Mouse (Mus musculus) liver, embryonic 14.5 days (tissue): ENCODE results near the gene Fmnl2. TPM values are rescaled to one million over a fixed set of nuclear protein-coding genes. Genes with fewer than 3 reads are reported as not detected.

Experiments
- ATAC-seq: fragments of 200-750 bp; cut with Nextera tagmentation; 2 replicates; pipeline ENCODE4 v1.8.0; 2017; ENCODE audit warnings: moderate number of reproducible peaks, mild to moderate bottlenecking, moderate library complexity; ENCODE audit not compliant: insufficient read depth
- DNase-seq, 3 experiments: peaks; one replicate each; pipeline ENCODE4 v3.0.0-alpha.2; 2012 to 2013; ENCODE audit warnings: low read depth in 3 of 3, low spot score in 3 of 3
- H3K27ac ChIP-seq: fragments of 300-500 bp; sonication (generic); 2 replicates; pipeline ENCODE4 v1.5.1; 2014; ENCODE audit warnings: moderate library complexity, mild to moderate bottlenecking, control low read depth, inconsistent platforms
- H3K27me3 ChIP-seq: fragments of 300-500 bp; sonication (generic); 2 replicates; pipeline ENCODE4 v1.6.1; 2014; ENCODE audit warnings: mild to moderate bottlenecking, low read length, moderate library complexity; ENCODE audit not compliant: control insufficient read depth, insufficient read depth
- H3K36me3 ChIP-seq: fragments of 300-500 bp; sonication (generic); replicated peaks from 2 replicates; pipeline ENCODE4 v1.6.1; 2014; ENCODE audit warnings: low read depth; ENCODE audit not compliant: control insufficient read depth, insufficient read depth
- H3K4me1 ChIP-seq, 2 experiments: fragments of 200-500 bp in 1 of 2; fragments of 300-500 bp in 1 of 2; sonication (generic) in 1 of 2; replicated peaks; 2 replicates each; pipeline ENCODE4 v1.6.1; 2012 to 2014; ENCODE audit warnings: antibody characterized with exemption in 1 of 2, inconsistent platforms in 1 of 2, low read length in 1 of 2; ENCODE audit not compliant: control insufficient read depth in 2 of 2, insufficient read depth in 2 of 2
- H3K4me2 ChIP-seq: fragments of 300-500 bp; sonication (generic); 2 replicates; pipeline ENCODE4 v1.6.1; 2014; ENCODE audit warnings: low read depth, mild to moderate bottlenecking, control low read depth, moderate library complexity
- H3K4me3 ChIP-seq, 2 experiments: fragments of 200-500 bp in 1 of 2; fragments of 300-500 bp in 1 of 2; sonication (generic) in 1 of 2; 2 replicates each; pipeline ENCODE4 v1.5.1; 2012 to 2014; ENCODE audit warnings: low read depth in 2 of 2, low read length in 2 of 2, mild to moderate bottlenecking in 2 of 2, control low read depth in 1 of 2, inconsistent platforms in 1 of 2, moderate library complexity in 1 of 2; ENCODE audit not compliant: insufficient read depth in 1 of 2
- H3K9ac ChIP-seq: fragments of 300-500 bp; sonication (generic); replicated peaks from 2 replicates; pipeline ENCODE4 v1.6.1; 2014; ENCODE audit warnings: mild to moderate bottlenecking, control low read depth, moderate library complexity
- H3K9me3 ChIP-seq: fragments of 300-500 bp; sonication (generic); 2 replicates; pipeline ENCODE4 v1.6.1; 2016; ENCODE audit warnings: low read length, mixed read lengths; ENCODE audit not compliant: control insufficient read depth
- CTCF ChIP-seq: IDR thresholded peaks from 2 replicates; pipeline ENCODE4 v1.5.1; 2016; ENCODE audit warnings: antibody characterized with exemption, low read depth, control low read depth
- EP300 ChIP-seq: IDR thresholded peaks from 2 replicates; pipeline ENCODE4 v1.6.1; 2016; ENCODE audit warnings: antibody characterized with exemption, low read depth
- WGBS: fragments of 180-500 bp; shearing (Covaris S2); extraction: QIAGEN DNeasy Blood & Tissue Kit; methylation state at CpG from one replicate; pipeline ENCODE4 v1.1.7; 2014; ENCODE audit not compliant: insufficient replicate concordance; 5-methylcytosine and 5-hydroxymethylcytosine counted together
- polyA plus RNA-seq, 2 experiments: library from polyadenylated mRNA; depleted of rRNA in 1 of 2; stranded (reverse) in 1 of 2; unstranded in 1 of 2; fragments of >200 nt; fragmentation: Nextera tagmentation in 1 of 2; extraction: Ambion mirVana in 1 of 2; gene quantifications; 2 replicates each; pipeline versions ENCODE4 v1.2.1 to v1.2.3; 2012 to 2014

Fmnl2 gene
- polyA plus RNA-seq, 2 experiments: 0.39 to 0.79 TPM

DNA sequence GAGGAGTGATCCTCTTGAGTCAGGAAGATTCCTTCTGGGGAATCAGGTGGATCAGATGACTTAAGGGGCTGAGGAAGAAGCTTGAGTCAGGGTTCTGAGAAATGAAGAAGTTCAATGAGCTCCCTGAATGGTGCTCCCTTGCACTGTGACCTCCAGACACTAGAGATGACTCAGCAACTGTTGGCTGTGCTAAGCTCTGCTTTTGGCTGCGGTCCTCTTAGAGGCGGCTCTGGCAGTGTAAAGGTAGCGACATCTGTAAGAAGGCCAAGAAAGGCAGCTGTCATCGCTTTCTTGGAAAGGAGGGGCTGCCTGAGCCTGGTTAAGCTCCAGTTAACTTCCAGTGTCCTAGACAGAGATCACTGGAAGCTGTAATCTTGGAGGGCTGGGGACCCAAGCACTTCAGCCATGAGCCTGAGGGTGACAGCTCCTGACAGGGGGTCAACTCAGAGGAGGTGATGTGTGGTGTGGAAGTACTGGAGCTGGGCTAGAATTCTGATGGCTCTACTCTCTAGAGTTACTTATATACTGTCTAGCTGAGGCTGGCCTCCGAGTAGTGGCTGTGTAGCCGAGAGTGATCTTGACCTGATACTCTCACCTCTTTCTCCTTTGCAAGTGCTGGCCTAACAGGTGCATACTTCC is 37.4 kb downstream of the Fmnl2 start:
- TF ChIP-seq EP300 (no peak), CTCF (no peak)
- H3K4me2 ChIP-seq: no peak overlapping the region
- 42% methylated on average over 6 of the region's 6 CpGs for WGBS
- H3K4me3 ChIP-seq: no peak overlapping the region
- no peaks in the 10 kb centered on the region for H3K27me3 ChIP-seq
- H3K4me1 ChIP-seq: no peaks in the 10 kb centered on the region
- no peak for DNase-seq
- H3K9me3 ChIP-seq: no peaks in the 10 kb centered on the region
- no peak for ATAC-seq
- H3K27ac ChIP-seq: no peak overlapping the region
- H3K9ac ChIP-seq: no peak overlapping the region
- H3K36me3 ChIP-seq: no peaks in the 10 kb centered on the region

DNA sequence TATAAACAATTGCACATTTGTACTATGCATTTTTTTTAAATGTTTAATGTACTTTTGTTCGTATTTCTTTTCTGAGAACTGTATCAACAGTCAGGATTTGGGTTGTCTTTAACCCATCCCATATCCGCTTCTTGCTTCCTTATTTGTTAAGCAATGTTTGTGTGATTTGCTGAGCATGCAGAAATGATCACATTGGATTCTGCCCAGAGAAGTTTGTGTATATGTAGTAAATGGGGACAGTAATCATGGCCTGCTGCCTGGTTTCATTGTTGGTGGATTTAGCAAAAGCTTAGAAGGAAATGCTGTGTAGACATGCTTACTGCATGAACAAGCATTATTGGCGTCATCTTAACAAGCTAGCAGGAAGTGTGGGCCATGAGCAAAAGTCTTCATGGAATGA is 39.3 kb downstream of the Fmnl2 start:
- H3K27ac ChIP-seq: no peak overlapping the region
- H3K4me3 ChIP-seq: no peak overlapping the region
- ATAC-seq (no peak), DNase-seq (no peak)
- 58% methylated on average over 3 of the region's 3 CpGs for WGBS
- TF ChIP-seq EP300: no peak
- no peak for TF ChIP-seq CTCF
- no peak overlapping the region for H3K9ac ChIP-seq
- H3K4me2 ChIP-seq: no peak overlapping the region
- H3K27me3 ChIP-seq: no peaks in the 10 kb centered on the region
- H3K36me3 ChIP-seq: no peaks in the 10 kb centered on the region
- H3K4me1 ChIP-seq: no peaks in the 10 kb centered on the region; a peak in 1 of 4 replicates
- H3K9me3 ChIP-seq: no peaks in the 10 kb centered on the region

DNA sequence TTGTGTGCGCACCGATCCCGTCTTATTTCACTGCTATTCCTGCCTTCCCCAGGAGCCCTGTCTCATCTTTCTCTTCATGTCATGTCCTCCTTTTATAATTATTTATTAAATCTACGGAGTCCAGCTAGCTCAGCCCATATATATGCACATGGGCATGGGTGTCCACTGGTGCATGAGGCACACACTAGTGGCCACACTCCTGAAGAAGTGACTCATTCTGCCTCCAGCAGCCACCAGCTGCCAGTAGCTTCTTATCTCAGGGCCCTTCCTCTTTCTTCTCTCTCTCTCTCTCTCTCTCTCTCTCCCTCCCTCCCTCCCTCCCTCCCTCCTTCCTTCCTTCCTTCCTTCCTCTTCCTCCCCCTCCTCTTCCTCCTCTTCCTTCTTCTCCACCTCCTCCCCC is 43.1 kb downstream of the Fmnl2 start:
- no peak for DNase-seq
- no peaks in the 10 kb centered on the region for H3K9me3 ChIP-seq
- no peaks in the 10 kb centered on the region for H3K27me3 ChIP-seq
- H3K4me1 ChIP-seq: peaks cover 0 to 7% of the 10 kb centered on the region in 2 experiments; a peak in 2 of 4 replicates
- no peak for ATAC-seq
- H3K36me3 ChIP-seq: no peaks in the 10 kb centered on the region
- no peak for TF ChIP-seq EP300
- TF ChIP-seq CTCF: no peak
- H3K4me2 ChIP-seq: no peak overlapping the region
- H3K27ac ChIP-seq: no peak overlapping the region
- no peak overlapping the region for H3K4me3 ChIP-seq
- WGBS: 83% methylated on average over 4 of the region's 4 CpGs
- H3K9ac ChIP-seq: no peak overlapping the region

DNA sequence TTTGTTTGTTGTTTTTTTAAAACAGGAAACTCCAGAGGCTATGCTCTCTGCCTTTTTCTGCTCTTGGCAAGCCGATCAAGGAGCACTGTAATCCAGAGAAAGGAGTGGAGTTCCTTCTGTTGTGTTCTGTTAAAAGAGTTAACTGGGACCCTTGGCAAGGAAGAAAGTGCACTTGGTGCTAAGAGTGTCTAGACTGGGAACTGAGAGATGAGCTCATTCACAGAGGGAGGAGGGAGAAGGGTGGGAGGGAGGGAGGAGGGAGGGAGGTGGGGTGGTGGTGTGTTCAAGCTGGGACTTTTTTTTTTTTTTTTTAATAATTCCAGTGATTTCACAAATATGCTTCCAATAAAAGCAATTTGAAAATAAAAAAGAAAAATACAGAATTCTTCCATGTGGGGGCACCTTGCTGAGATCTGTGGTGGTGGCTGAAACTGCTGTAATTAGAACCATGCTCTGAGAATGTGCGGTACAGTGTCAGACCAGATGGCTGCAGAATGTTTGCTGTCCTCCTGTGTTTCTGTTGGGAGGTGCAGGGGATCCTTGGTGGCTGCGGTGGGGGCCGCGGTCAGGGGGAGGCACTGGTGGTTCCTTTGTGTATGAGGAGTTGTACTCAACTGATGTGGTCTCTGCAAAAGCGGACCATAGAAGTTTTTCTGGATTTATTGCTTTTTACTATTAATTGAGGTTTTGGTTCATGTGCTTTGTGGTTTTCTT is 43.8 kb downstream of the Fmnl2 start:
- TF ChIP-seq CTCF: no peak
- TF ChIP-seq EP300: no peak
- 73% methylated on average over 6 of the region's 6 CpGs for WGBS
- H3K4me2 ChIP-seq: no peak overlapping the region

DNA sequence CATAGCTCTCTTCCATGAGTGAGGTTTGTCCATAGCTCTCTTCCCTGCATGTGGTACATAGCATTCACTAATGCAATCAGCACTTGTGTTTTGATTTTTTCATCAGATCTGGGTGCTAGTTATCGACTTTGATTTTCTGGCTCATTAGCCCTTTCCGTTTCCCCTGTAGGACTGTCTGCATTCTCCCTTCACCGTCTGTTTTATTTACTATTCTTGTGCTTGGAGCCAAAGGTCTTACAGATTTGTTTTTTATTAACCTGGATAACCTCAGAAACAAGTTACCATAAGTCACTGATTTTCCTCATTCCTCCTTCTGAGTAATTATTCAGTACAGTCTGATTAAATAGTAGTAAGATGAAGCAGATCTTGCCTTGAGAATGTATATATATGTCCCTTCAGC is 44.8 kb downstream of the Fmnl2 start:
- H3K9ac ChIP-seq: no peak overlapping the region
- H3K4me3 ChIP-seq: no peak overlapping the region
- no peak overlapping the region for H3K4me2 ChIP-seq
- no peaks in the 10 kb centered on the region for H3K27me3 ChIP-seq
- no peak overlapping the region for H3K27ac ChIP-seq
- 63% methylated on average over 3 of the region's 3 CpGs for WGBS
- TF ChIP-seq CTCF (no peak), EP300 (no peak)
- H3K36me3 ChIP-seq: no peaks in the 10 kb centered on the region
- H3K4me1 ChIP-seq: peaks cover 0 to 12% of the 10 kb centered on the region in 2 experiments; a peak in 2 of 4 replicates
- ATAC-seq (no peak), DNase-seq (no peak)
- H3K9me3 ChIP-seq: no peaks in the 10 kb centered on the region

More for the DNA sequence above, 43.8 kb downstream of the Fmnl2 start:
- ATAC-seq (no peak), DNase-seq (no peak)
- no peak overlapping the region for H3K27ac ChIP-seq
- H3K4me1 ChIP-seq: peaks cover 0 to 9% of the 10 kb centered on the region in 2 experiments; a peak in 2 of 4 replicates
- H3K9me3 ChIP-seq: no peaks in the 10 kb centered on the region
- H3K27me3 ChIP-seq: no peaks in the 10 kb centered on the region
- H3K4me3 ChIP-seq: no peak overlapping the region
- no peak overlapping the region for H3K9ac ChIP-seq
- H3K36me3 ChIP-seq: no peaks in the 10 kb centered on the region
